Mouse (Mus musculus): ENCODE results near the gene Fgf4.

- no peak for TF ChIP-seq CHD1 (IDR thresholded peaks at IDR 0.05; ENCODE audit: low read depth, low read length)
- no peak for TF ChIP-seq POLR2A (IDR thresholded peaks at IDR 0.05; ENCODE audit: control insufficient read depth in 1 of 2, insufficient read depth in 1 of 2, low read depth in 1 of 2, low read length in 2 of 2, poor library complexity in 1 of 2)
These were observed 35.9 kb downstream of the Fgf4 start for GRCm38 (mm10) chr7:144883106-144883505.
